In genomic region chr10:83161656-83162365, GRCm38 (mm10) we compare ENCODE assay signal across 9 mouse cellular contexts.
DNase-seq lines count a peak whose midpoint lies in the region; ATAC-seq and TF ChIP-seq lines count a peak whose summit lies in the region.
"Had no signal": no experiment of that assay in that cellular context is flagged by ENCODE, and none has a peak within 500 bp of the region (broad histone marks: within the 10 kb centered on the region; RNA-seq: fewer than 3 reads in every experiment).

No protein-coding gene starts in this region.

- 37% methylated on average over 10 of the region's 10 CpGs for WGBS in stomach, postnatal 0 days

- peak; percentile 50; the same call in 1 of the 2 replicates for ATAC-seq in stomach, postnatal 0 days (ENCODE audit: low FRiP score, low TSS enrichment)

- no peak overlapping the region for H3K4me3 ChIP-seq in stomach, postnatal 0 days (ENCODE audit: low read depth, low read length)
- H3K4me3 ChIP-seq: liver, embryonic 13.5 days had no signal

- TF ChIP-seq CTCF in stomach, postnatal 0 days (IDR thresholded peaks at IDR 0.05; ENCODE audit: low read depth), result no peak

- no peaks in the 10 kb centered on the region; the same call in 1 of the 2 replicates for H3K27me3 ChIP-seq in stomach, postnatal 0 days (ENCODE audit: control insufficient read depth, insufficient read depth, low read length)
- H3K27me3 ChIP-seq: liver, embryonic 13.5 days had no signal

- 0 out of 2 replicates have a peak overlapping the region, but pooled peaks have one; percentile 20 for H3K27ac ChIP-seq in stomach, postnatal 0 days (replicated peaks)
- H3K27ac ChIP-seq: liver, embryonic 13.5 days had no signal

- no peaks in the 10 kb centered on the region for H3K9me3 ChIP-seq in stomach, postnatal 0 days (ENCODE audit: control insufficient read depth, low read length)
- H3K9me3 ChIP-seq: liver, embryonic 13.5 days had no signal

- peak; percentile 70 for DNase-seq in adrenal gland, postnatal 14 days
- DNase-seq in adrenal gland, adult 18-20 months (ENCODE audit: low spot score in 2 of 2), result no peak
- DNase-seq in CD4-positive helper T cell, adult 2 months (ENCODE audit: low read depth, low spot score), result peak; percentile 59
- peak; percentile 58 to 83 for DNase-seq in cerebellum, postnatal 4 days (ENCODE audit: low spot score in 2 of 2)
- peak; percentile 72 to 79 for DNase-seq in heart, adult 9 months (ENCODE audit: low spot score in 2 of 2)
- DNase-seq in kidney, adult 8-10 months, result peak; percentile 86 to 90
- peak; percentile 67 for DNase-seq in lung, postnatal 36 days
- peak; percentile 30 for DNase-seq in stomach, postnatal 0 days (ENCODE audit: low spot score)
- DNase-seq: liver, embryonic 13.5 days had no signal

- H3K4me1 ChIP-seq in stomach, postnatal 0 days (replicated peaks; ENCODE audit: control insufficient read depth, insufficient read depth), result no peaks in the 10 kb centered on the region; the same call in 1 of the 2 replicates

- H3K36me3 ChIP-seq in stomach, postnatal 0 days (ENCODE audit: control insufficient read depth, insufficient read depth, low read length), result no peaks in the 10 kb centered on the region
- H3K36me3 ChIP-seq: liver, embryonic 13.5 days had no signal

- H3K4me2 ChIP-seq in stomach, postnatal 0 days (replicated peaks; ENCODE audit: low read depth), result no peak overlapping the region
- H3K4me2 ChIP-seq: liver, embryonic 13.5 days had no signal

- TF ChIP-seq EP300 in stomach, postnatal 0 days (optimal IDR thresholded peaks at IDR 0.05), result no peak

- H3K9ac ChIP-seq in stomach, postnatal 0 days (ENCODE audit: low read length), result no peak overlapping the region
- H3K9ac ChIP-seq: liver, embryonic 13.5 days had no signal

Comparison
In these comparisons a context has a peak if more than half of its experiments do, and no peak if none do; other contexts are left out.
1. DNase-seq: peak in adrenal gland, postnatal 14 days (single experiment), CD4-positive helper T cell, adult 2 months (single experiment), cerebellum, postnatal 4 days (2 of 2), heart, adult 9 months (2 of 2), kidney, adult 8-10 months (2 of 2), lung, postnatal 36 days (single experiment) and stomach, postnatal 0 days (single experiment); none in adrenal gland, adult 18-20 months (0 of 2).